In the genomic region with DNA sequence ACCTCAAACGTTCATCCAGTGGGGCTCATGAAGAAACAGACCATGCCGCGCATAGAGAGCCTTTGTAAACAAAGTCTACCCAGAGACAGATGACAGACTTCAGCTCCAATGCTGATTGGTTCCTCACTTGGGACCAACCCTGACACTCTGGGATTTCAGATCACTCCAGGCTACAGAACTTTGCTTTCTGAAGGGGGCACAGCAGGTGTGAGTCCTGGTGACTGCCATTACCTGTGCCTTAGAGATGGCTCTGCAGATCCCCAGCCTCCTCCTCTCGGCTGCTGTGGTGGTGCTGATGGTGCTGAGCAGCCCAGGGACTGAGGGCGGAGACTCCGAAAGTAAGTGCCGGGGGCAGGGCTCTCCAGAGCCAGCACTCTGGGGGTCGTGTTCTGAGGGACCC, we compare ENCODE assay signal across 8 mouse cellular contexts. TPM values are rescaled to one million over a fixed set of nuclear protein-coding genes. Genes with fewer than 3 reads are reported as not detected.
DNase-seq lines count a peak whose midpoint lies in the region; ATAC-seq lines count a peak whose summit lies in the region.

No protein-coding gene starts in this region.

- H3K36me3 ChIP-seq in hindbrain, embryonic 16.5 days (ENCODE audit: control insufficient read depth, insufficient read depth, low read length): no peaks in the 10 kb centered on the region

- H3K4me1 ChIP-seq in hindbrain, embryonic 16.5 days (ENCODE audit: control insufficient read depth, insufficient read depth, low read depth, low read length): peaks cover 10% of the 10 kb centered on the region

- ATAC-seq in hindbrain, embryonic 16.5 days: peak; percentile 83

- H3K4me3 ChIP-seq in hindbrain, embryonic 16.5 days (ENCODE audit: low read length): peak overlapping the region; percentile 45

- H3K27ac ChIP-seq in hindbrain, embryonic 16.5 days (ENCODE audit: low read depth, low read length): no peak overlapping the region

- 0% methylated on average over 8 of the region's 8 CpGs for WGBS in hindbrain, embryonic 16.5 days

- no peaks in the 10 kb centered on the region for H3K27me3 ChIP-seq in hindbrain, embryonic 16.5 days (replicated peaks; ENCODE audit: control insufficient read depth, insufficient read depth, low read length)

- peak overlapping the region; percentile 95 for H3K4me2 ChIP-seq in hindbrain, embryonic 16.5 days (ENCODE audit: low read length)

- no peaks in the 10 kb centered on the region for H3K9me3 ChIP-seq in hindbrain, embryonic 16.5 days (ENCODE audit: control insufficient read depth, low read length)

- H3K9ac ChIP-seq in hindbrain, embryonic 16.5 days (ENCODE audit: low read depth, low read length): peak overlapping the region; percentile 36; the same call in 1 of the 2 replicates

- DNase-seq in T-cell, adult 2 months (ENCODE audit: low spot score): peak; percentile 72
- DNase-seq in cerebellum, postnatal 10 days: peak; percentile 79 to 87
- peak; percentile 47 to 67 for DNase-seq in frontal cortex, postnatal 25 days (ENCODE audit: low spot score in 2 of 2)
- peak; percentile 31 to 58 for DNase-seq in layer of hippocampus, postnatal 36 days
- peak; percentile 87 for DNase-seq in lung, postnatal 25 days (ENCODE audit: low spot score)
- peak; percentile 81 for DNase-seq in retina, postnatal 7 days (ENCODE audit: low read depth, low spot score)
- peak; percentile 40 for DNase-seq in urinary bladder, adult 2 months (ENCODE audit: low spot score)

RNA-seq across cellular contexts. Expression of a gene that starts 5.6 kb away (rescaled TPM):
- 1.7 and 2.3 TPM in 2 replicates for polyA plus RNA-seq in hindbrain, embryonic 16.5 days (2015; fragmentation: Nextera tagmentation; extraction: Ambion mirVana)
- total RNA-seq in layer of hippocampus, postnatal 36 days (2021): 1 to 10 TPM; 1.6 to 1.9 TPM
- 251 and 267 TPM in 2 replicates for polyA plus RNA-seq in urinary bladder, adult 2 months (2012; rRNA removed)

RNA-seq across cellular contexts. Expression of a gene that starts 24.4 kb away (rescaled TPM):
- 0.16 and 0.33 TPM in 2 replicates for polyA plus RNA-seq in hindbrain, embryonic 16.5 days (2015; fragmentation: Nextera tagmentation; extraction: Ambion mirVana)
- under 1 TPM in 1 of 2 experiments, not detected in 1; 0.47 TPM for total RNA-seq in layer of hippocampus, postnatal 36 days (2021)
- polyA plus RNA-seq in urinary bladder, adult 2 months (2012; rRNA removed): 2.7 and 5.0 TPM in 2 replicates

RNA-seq across cellular contexts. Expression of a gene that starts 24.6 kb away (rescaled TPM):
- polyA plus RNA-seq in hindbrain, embryonic 16.5 days (2015; fragmentation: Nextera tagmentation; extraction: Ambion mirVana): 0.59 and 0.80 TPM in 2 replicates
- total RNA-seq in layer of hippocampus, postnatal 36 days (2021): 1 to 10 TPM in 1 of 2 experiments, under 1 TPM in 1; 0.87 to 1.3 TPM
- 281 and 288 TPM in 2 replicates for polyA plus RNA-seq in urinary bladder, adult 2 months (2012; rRNA removed)

RNA-seq across cellular contexts. Expression of a gene that starts 42.6 kb away (rescaled TPM):
- 3.5 and 4.3 TPM in 2 replicates for polyA plus RNA-seq in hindbrain, embryonic 16.5 days (2015; fragmentation: Nextera tagmentation; extraction: Ambion mirVana)
- 1 to 10 TPM; 1.3 TPM for total RNA-seq in layer of hippocampus, postnatal 36 days (2021)
- 248 and 252 TPM in 2 replicates for polyA plus RNA-seq in urinary bladder, adult 2 months (2012; rRNA removed)

RNA-seq across cellular contexts. Expression of a gene that starts 59.7 kb away (rescaled TPM):
- polyA plus RNA-seq in hindbrain, embryonic 16.5 days (2015; fragmentation: Nextera tagmentation; extraction: Ambion mirVana): 2.9 and 3.2 TPM in 2 replicates
- 10 to 100 TPM in 1 of 2 experiments, 1 to 10 TPM in 1; 8.5 to 10.3 TPM for total RNA-seq in layer of hippocampus, postnatal 36 days (2021)
- polyA plus RNA-seq in urinary bladder, adult 2 months (2012; rRNA removed): 37.9 and 42.4 TPM in 2 replicates

Comparison
In these comparisons a context has a peak if more than half of its experiments do, and no peak if none do; other contexts are left out.
1. RNA of a gene that starts 5.6 kb away (polyA plus RNA-seq): 251 to 267 TPM in urinary bladder, adult 2 months; 1.7 to 2.3 TPM in hindbrain, embryonic 16.5 days; every median in the first group is over 10 times any median in the second.
2. RNA of a gene that starts 24.6 kb away (polyA plus RNA-seq): 281 to 288 TPM in urinary bladder, adult 2 months; 0.59 to 0.80 TPM in hindbrain, embryonic 16.5 days; every median in the first group is over 100 times any median in the second.
3. Peak in every context shown above with its lines, with median percentiles within 50 percentile points of each other: DNase-seq.